Mouse (Mus musculus) midbrain, embryonic 14.5 days (tissue): ENCODE measurements around the gene Cd248. TPM values are rescaled to one million over a fixed set of nuclear protein-coding genes. Genes with fewer than 3 reads are reported as not detected.
"Not testable (repeated sequence)": the region's sequence is repeated elsewhere in the genome, so short reads cannot be mapped to it uniquely, and the experiment has no call there.

ENCODE experiments used
- ATAC-seq: fragments of 200-750 bp; cut with Nextera tagmentation; 2 replicates; pipeline ENCODE4 v1.8.0; 2017; ENCODE audit warnings: moderate number of reproducible peaks, moderate library complexity; ENCODE audit not compliant: low FRiP score, low TSS enrichment
- DNase-seq: peaks from one replicate; pipeline ENCODE4 v3.0.0-alpha.2; 2015
- H3K27ac ChIP-seq: fragments of 300-500 bp; sonication (generic); replicated peaks from 2 replicates; pipeline ENCODE4 v1.5.1; 2014; ENCODE audit warnings: mild to moderate bottlenecking, low read depth, low read length, moderate library complexity
- H3K27me3 ChIP-seq: fragments of 300-500 bp; sonication (generic); 2 replicates; pipeline ENCODE4 v1.6.1; 2014; ENCODE audit warnings: low read length, control low read depth, mixed read lengths; ENCODE audit not compliant: control insufficient read depth, insufficient read depth
- H3K36me3 ChIP-seq: fragments of 300-500 bp; sonication (generic); 2 replicates; pipeline ENCODE4 v1.6.1; 2014; ENCODE audit warnings: low read length, control low read depth; ENCODE audit not compliant: control insufficient read depth, insufficient read depth
- H3K4me1 ChIP-seq: fragments of 300-500 bp; sonication (generic); 2 replicates; pipeline ENCODE4 v1.6.1; 2014; ENCODE audit warnings: mild to moderate bottlenecking, antibody characterized with exemption, low read length, control low read depth; ENCODE audit not compliant: control insufficient read depth, insufficient read depth
- H3K4me2 ChIP-seq: fragments of 300-500 bp; sonication (generic); 2 replicates; pipeline ENCODE4 v1.6.1; 2014; ENCODE audit warnings: mild to moderate bottlenecking, low read length, moderate library complexity
- H3K4me3 ChIP-seq: fragments of 300-500 bp; sonication (generic); replicated peaks from 2 replicates; pipeline ENCODE4 v1.5.1; 2014; ENCODE audit warnings: low read depth, low read length
- H3K9ac ChIP-seq: fragments of 300-500 bp; sonication (generic); replicated peaks from 2 replicates; pipeline ENCODE4 v1.6.1; 2014; ENCODE audit warnings: mild to moderate bottlenecking, low read length, moderate library complexity
- H3K9me3 ChIP-seq: fragments of 300-500 bp; sonication (generic); 2 replicates; pipeline ENCODE4 v1.6.1; 2016; ENCODE audit warnings: low read length, control low read depth, mixed read lengths; ENCODE audit not compliant: control insufficient read depth
- WGBS: fragments of 180-500 bp; shearing (Covaris S2); extraction: QIAGEN DNeasy Blood & Tissue Kit; methylation state at CpG from one replicate; pipeline ENCODE4 v1.1.7; 2014; 5-methylcytosine and 5-hydroxymethylcytosine counted together
- polyA plus RNA-seq: library from polyadenylated mRNA; unstranded; fragments of >200 nt; fragmentation: Nextera tagmentation; extraction: Ambion mirVana; gene quantifications from 2 replicates; pipeline ENCODE4 v1.2.1, GENCODE M21; 2014

The Cd248 gene
- polyA plus RNA-seq, 1 experiment from 2014 or later: 20.4 TPM

DNA sequence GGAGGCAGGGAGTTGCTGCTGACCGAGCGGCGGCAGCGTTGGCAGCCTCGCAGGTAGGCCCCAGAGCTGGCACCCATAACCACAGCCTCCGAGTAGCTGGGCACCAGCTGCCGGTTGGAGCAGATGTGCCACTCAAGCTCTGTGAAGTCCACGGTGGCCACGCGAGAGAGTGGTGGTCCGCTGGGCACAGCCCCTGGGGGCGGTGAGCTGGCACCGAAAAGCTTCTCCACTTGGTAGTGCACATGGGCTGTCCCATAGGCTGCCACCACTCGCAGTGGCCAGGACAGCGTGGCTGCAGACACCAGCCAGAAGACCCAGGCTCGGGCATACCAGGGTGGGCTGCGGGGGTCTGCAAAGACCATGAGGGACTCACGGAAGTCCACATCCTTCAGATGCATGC, 14.1 kb downstream of the Cd248 start:
- Histone ChIP-seq H3K4me3 (no peak overlapping the region), H3K4me1 (0 out of 2 replicates have a peak, but pooled peaks cover 3% of the 10 kb centered on the region), H3K9me3 (no peaks in the 10 kb centered on the region), H3K27me3 (peaks cover 62% of the 10 kb centered on the region), H3K4me2 (no peak overlapping the region), H3K9ac (no peak overlapping the region), H3K27ac (no peak overlapping the region), H3K36me3 (no peaks in the 10 kb centered on the region)
- no peak for DNase-seq
- ATAC-seq: no peak
- 73% methylated on average over 18 of the region's 18 CpGs for WGBS

DNA sequence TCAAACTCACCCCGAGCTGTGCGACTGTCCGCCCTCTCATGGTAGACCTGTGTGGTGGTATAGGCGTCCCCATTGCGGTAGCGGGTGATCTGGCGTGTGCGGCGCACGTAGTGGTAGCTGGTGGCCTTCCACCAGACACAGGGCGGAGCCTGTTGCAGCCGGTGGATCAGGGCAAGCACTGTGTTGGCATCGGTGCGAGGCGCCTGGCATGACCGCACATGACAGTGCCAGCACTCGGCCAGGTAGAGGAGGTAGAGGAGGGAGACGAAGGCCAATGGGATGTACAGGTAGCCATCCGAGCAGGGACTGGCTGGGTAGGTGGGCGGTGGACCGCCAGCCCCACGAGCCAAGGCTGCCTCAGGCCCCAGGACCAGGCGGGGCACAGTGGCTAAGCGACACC, 14.7 kb downstream of the Cd248 start:
- no peak overlapping the region for H3K4me3 ChIP-seq
- DNase-seq (no peak), ATAC-seq (no peak)
- WGBS: 74% methylated on average over 24 of the region's 24 CpGs
- H3K36me3 ChIP-seq: no peaks in the 10 kb centered on the region
- H3K4me1 ChIP-seq: 0 out of 2 replicates have a peak, but pooled peaks cover 8% of the 10 kb centered on the region
- no peak overlapping the region for H3K27ac ChIP-seq
- H3K9ac ChIP-seq: no peak overlapping the region
- peaks cover 62% of the 10 kb centered on the region for H3K27me3 ChIP-seq
- no peak overlapping the region for H3K4me2 ChIP-seq
- H3K9me3 ChIP-seq: no peaks in the 10 kb centered on the region

DNA sequence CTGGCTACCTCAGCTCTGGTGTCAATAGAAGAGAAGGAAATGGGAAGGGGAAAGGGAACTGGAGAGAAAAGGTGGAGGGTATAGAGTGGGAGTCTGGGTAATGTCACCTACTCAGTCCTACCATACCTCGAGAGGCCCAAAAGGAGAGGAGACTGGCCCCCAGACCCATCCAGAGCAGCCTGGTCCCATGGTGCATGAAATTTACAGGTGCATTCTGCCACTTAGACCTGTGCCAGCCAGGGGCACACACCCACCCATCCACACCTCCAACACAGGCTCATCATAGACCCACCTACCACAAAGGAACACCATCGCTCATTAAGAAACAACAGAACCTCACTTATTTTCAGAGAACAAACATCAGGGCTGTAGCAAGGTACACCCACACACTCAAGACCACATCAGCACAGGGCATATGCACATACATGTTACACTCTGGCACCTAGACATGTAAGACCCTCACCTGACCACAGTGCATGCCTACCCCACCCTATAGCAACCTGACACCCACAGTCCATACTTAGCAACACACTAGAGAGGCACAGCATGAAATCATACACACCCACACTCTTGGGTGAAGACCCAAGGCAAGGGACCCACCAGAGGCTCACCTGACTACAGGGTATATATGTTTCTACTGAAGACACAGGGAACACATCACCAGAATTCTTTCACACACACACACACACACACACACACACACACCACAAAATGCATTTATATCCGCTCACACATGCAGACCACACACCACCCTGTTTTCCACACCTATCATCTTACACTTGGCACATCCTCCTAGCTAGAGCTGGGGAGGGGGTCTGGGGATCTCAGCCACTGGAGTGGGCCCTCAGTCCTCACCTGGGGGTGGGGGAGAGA, 16.3 kb downstream of the Cd248 start:
- Histone ChIP-seq H3K27ac (no peak overlapping the region), H3K4me1 (peaks cover 12% of the 10 kb centered on the region; the same call in 1 of the 2 replicates), H3K36me3 (no peaks in the 10 kb centered on the region), H3K4me2 (peak overlapping the region; percentile 73), H3K4me3 (peak overlapping the region; percentile 52), H3K9me3 (no peaks in the 10 kb centered on the region), H3K9ac (peak overlapping the region; percentile 65; the same call in 1 of the 2 replicates), H3K27me3 (peaks cover 62% of the 10 kb centered on the region)
- WGBS: 67% methylated on average over 3 of the region's 3 CpGs
- no peak for DNase-seq
- no peak for ATAC-seq

GRCm38 (mm10) chr19:5084834-5085144, 16.9 kb downstream of the Cd248 start:
- H3K27ac ChIP-seq: no peak overlapping the region
- 0 out of 2 replicates have a peak, but pooled peaks cover 2% of the 10 kb centered on the region for H3K36me3 ChIP-seq
- no peak for ATAC-seq
- H3K4me2 ChIP-seq: peak overlapping the region; percentile 73
- H3K9me3 ChIP-seq: no peaks in the 10 kb centered on the region
- peaks cover 15% of the 10 kb centered on the region; the same call in 1 of the 2 replicates for H3K4me1 ChIP-seq
- H3K4me3 ChIP-seq: peak overlapping the region; percentile 52
- peaks cover 62% of the 10 kb centered on the region for H3K27me3 ChIP-seq
- peak overlapping the region; percentile 65 for H3K9ac ChIP-seq
- no peak for DNase-seq
- WGBS: 4% methylated on average over 15 of the region's 15 CpGs

DNA sequence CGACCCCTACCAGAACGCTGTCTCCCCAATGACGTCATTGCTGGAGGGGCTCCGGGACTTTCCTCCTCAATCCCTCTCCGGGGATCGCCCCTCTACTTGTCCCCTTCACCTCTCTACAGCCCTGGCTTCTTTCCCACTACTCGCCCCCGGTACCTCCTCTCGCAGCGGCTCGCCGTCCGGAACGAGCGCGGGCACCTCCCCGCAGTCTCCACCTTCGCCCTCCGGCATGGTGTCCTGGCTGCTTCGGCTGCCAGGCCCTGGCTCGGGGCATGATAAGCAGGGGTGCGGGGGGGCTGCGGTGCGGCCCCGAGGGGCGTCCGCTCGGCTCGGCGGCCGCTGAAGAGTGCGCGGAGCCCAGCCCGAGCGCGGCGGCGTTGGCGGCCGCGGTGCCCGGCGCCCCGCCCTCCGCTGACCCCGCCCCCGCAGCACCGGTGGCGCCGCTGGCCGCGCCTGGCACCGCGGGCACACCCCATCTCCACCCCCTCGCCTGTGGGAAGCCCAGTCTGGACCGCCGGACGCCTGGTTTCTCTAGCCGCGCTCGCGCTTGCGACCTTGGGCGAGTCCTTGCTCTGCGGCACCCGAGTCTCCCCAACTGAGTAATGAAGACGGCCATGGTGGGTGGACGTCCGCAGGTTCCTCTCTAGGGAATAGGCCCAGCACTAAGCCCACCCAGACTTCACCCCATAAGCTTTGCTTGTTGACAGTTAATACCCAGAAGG, 17.4 kb downstream of the Cd248 start, which contains the start of gene Tmem151a:
Gene Tmem151a (minus strand): TSS at position 387 of the 719 bp plus-strand sequence.
- peak within 1 kb of the TSS; percentile 65 for H3K9ac ChIP-seq
- H3K27ac ChIP-seq: no peak within 1 kb of the TSS
- ATAC-seq: no peak
- peaks cover 15% of the 10 kb centered on the region; the same call in 1 of the 2 replicates for H3K4me1 ChIP-seq
- H3K4me2 ChIP-seq: peak within 1 kb of the TSS; percentile 73
- peaks cover 6% of the 10 kb centered on the region; the same call in 1 of the 2 replicates for H3K36me3 ChIP-seq
- H3K4me3 ChIP-seq: peak within 1 kb of the TSS; percentile 52
- under 1% methylated on average over 69 of the region's 69 CpGs for WGBS
- no peaks in the 10 kb centered on the region for H3K9me3 ChIP-seq
- DNase-seq: peak; percentile 48
- H3K27me3 ChIP-seq: peaks cover 59% of the 10 kb centered on the region

DNA sequence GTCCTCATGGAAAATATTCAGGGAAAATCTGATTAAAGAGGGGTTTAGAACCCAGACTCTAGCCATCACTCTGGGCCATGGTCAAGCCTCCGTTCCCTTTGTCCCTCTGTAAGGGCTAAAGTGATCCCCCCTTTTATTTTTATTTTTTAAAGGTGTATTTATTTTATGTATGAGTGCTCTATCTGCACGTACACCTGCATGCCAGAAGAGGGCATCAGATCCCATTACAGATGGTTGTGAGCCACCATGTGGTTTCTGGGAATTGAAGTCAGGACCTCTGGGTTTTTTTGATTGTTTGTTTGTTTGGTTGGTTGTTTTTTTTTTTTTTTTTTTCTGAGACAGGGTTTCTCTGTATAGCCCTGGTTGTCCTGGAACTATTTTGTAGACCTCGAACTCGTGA, 18.7 kb downstream of the Cd248 start:
- not testable (repeated sequence) for H3K9me3 ChIP-seq, ATAC-seq, H3K4me3 ChIP-seq, H3K4me2 ChIP-seq, H3K9ac ChIP-seq, DNase-seq, H3K27ac ChIP-seq
- WGBS: 60% methylated on average over 4 of the region's 4 CpGs
- Histone ChIP-seq H3K27me3 (peaks cover 47% of the 10 kb centered on the region), H3K36me3 (peaks cover 18% of the 10 kb centered on the region), H3K4me1 (peaks cover 15% of the 10 kb centered on the region; the same call in 1 of the 2 replicates)

DNA sequence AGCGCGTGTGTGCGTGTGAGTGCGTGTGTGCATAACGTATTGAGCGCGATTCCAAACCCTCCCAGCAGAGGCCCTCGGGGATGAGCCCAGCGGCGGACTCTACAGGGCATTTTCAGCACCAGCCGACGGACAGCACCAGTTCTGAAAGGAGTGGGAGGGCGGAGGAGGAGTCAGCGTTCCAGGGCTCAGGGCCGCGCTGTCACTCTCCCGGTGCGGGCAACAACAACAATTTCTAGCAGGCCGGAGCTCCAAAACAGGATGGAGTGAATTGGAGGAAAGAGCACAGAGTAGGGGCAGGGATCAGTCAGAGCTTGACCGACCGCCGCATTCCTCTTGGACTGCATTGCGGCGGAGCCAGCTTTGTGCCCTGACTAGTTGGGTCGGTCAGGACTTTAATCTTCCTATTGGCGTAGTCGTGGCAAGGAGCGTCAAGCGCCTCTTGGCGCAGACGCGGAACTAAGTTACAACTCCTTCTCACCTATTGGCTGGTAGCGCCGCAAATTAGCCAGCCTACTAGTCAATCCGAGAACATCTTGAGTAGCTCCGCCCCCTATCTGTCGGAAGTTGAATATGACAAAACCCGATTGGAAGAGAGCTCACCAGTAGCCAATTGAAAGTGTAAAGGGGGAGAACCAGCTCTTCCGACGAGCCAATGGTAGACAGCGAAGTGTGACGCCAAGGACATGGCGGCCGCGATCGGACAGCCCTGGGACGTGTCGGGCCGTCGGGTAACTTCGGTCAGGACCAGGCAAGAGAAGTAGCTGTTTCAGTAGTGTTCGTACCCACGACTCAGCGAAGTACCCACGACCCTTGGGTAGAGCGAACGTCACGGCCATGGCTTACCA, 20.2 kb downstream of the Cd248 start, which contains the start of gene Yif1a:
Gene Yif1a (plus strand): TSS at position 655 of the 845 bp plus-strand sequence.
- Histone ChIP-seq H3K4me1 (peaks cover 15% of the 10 kb centered on the region; the same call in 1 of the 2 replicates), H3K9me3 (no peaks in the 10 kb centered on the region), H3K36me3 (peaks cover 34% of the 10 kb centered on the region), H3K27ac (peak within 1 kb of the TSS; percentile 89), H3K4me2 (peak within 1 kb of the TSS; percentile 74), H3K4me3 (peak within 1 kb of the TSS; percentile 75), H3K9ac (peak within 1 kb of the TSS; percentile 67), H3K27me3 (peaks cover 32% of the 10 kb centered on the region)
- DNase-seq: peak; percentile 98
- WGBS: under 1% methylated on average over 58 of the region's 58 CpGs
- peak; percentile 93 for ATAC-seq

- DNase-seq (no peak), ATAC-seq (no peak)
- Histone ChIP-seq H3K4me2 (peak overlapping the region; percentile 74), H3K4me3 (peak overlapping the region; percentile 75), H3K9ac (0 out of 2 replicates have a peak overlapping the region, but pooled peaks have one; percentile 67), H3K36me3 (peaks cover 42% of the 10 kb centered on the region), H3K27ac (no peak overlapping the region), H3K27me3 (peaks cover 21% of the 10 kb centered on the region), H3K9me3 (no peaks in the 10 kb centered on the region), H3K4me1 (peaks cover 23% of the 10 kb centered on the region)
- WGBS: 90% methylated on average over 4 of the region's 4 CpGs
Measured at GRCm38 (mm10) chr19:5089324-5089723, 21.4 kb downstream of the Cd248 start.
